Mouse (Mus musculus) natural killer cell, adult 2 months (primary cell): ENCODE results near the gene Cep350.

ENCODE experiments used
- DNase-seq, 2 experiments: peaks; one replicate each; pipeline ENCODE4 v3.0.0; 2022; ENCODE audit warnings: low spot score in 2 of 2

Cep350 gene

DNA sequence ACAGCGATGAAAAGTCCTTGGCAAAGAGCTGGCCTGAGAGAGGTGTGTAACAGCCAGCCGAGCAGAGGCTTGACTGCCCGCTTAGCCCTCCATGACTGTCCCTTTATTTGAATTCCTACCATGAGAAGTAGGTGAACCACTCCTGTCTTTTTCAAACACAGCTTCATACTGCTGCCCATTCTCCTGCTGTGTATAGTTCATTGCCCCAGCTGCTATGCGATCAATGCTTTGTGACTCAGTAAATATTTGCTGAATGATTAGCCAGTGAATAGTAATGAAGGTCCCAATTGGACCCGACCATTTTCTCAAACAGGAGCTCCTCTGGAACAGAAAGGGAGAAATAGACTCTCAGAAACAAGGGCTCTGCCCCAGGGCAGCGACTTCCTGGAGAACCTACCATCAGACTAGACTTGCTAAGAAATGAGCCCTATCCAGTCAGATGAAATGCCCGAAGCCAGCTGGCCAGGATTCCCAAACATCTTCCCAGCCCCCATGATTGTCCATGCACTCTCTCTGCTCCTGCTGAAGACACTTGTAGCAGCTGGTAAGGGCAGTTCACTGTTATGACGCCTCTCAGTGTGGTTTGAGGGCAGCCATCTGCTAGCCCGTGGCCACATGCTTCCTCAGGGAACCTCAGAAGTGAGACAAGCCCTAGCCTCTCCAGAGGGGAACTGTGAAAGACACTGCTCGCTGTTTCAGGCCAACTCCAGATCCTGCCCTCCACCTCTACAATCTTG lies 163.2 kb downstream of the Cep350 start:
- DNase-seq: no peak

DNA sequence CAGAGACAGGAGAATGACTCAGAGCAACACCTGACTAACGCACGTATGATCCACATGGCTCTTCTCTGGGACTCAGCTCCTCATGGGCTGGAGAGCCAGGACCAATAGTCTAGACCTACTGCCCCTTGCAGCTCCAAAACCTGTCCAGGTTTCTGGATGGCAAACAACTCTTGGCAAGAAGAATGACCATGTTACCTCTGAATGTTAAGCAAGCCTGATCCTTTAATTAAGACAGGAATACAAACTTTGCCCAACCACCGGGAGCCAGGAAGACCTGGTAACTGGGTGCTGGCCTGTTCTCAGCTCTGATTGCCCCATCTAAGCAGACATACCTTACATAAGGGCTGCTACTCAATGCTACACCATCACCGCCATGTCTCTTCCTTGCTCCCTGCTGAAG lies 164.8 kb downstream of the Cep350 start:
- DNase-seq: no peak

DNA sequence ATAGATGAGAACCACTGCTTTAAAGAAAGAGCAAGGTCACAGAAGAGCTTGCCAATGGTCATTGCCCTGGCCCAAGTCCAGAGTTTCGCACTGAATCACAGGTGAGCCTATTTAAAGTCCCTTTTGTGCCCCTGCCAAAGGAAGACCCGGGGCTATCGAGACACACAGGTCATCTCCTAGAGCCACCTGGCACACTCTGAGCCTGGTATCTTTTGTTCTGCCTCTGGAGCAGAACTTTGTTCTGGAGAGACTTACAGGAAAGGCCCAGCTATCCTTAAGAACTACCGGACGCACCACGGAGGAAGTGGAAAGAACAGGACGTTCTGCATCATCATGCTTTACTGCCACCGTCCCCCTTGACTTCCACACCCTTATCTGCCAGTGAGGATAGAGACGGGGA lies 167.4 kb downstream of the Cep350 start:
- no peak for DNase-seq

DNA sequence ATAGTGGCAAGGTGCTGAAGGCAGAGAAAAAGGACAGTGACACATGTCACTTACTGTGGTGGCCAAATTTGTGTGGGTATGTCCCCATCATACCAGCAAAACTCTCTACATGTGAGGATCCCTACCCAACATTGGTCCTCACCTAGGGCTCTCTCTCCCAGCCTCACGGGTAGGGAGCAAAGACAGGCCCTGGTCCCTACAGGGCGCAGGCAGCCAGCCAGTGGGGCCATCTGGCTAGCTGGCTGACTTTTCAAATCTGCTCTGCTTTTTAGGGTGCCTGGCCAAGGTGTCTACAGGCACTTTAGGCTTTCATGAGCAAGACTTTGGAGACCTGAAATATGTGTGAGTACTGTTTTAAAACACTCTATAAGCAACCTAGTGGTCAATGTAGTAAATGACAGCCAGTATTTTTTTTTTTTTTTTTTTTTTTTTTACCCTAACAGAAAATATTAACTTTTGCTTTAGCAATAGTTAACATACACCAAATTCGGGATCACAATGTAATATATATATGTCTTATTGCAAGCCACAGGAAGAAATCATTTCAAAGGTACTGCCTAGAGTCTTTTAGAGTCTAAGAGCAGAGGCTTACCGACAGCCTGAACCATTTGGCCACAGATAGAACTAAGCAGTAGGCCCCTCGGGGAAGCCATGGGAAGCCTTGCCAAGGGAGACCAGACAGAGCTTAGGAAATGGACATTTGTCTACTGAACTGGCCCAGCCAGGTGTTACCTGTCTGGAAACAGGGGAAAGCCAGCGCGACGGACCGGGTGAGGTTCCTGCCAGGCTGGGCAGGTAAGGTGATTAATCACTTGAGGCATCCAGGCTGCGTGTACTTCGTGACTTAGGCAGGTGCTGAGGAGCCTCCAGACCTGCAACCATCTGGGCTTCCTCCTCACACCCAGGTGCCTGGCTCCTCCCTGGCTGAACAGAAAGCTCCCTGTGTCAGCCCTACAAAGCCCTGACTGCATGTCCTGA lies 171.8 kb downstream of the Cep350 start:
- DNase-seq: no peak

DNA sequence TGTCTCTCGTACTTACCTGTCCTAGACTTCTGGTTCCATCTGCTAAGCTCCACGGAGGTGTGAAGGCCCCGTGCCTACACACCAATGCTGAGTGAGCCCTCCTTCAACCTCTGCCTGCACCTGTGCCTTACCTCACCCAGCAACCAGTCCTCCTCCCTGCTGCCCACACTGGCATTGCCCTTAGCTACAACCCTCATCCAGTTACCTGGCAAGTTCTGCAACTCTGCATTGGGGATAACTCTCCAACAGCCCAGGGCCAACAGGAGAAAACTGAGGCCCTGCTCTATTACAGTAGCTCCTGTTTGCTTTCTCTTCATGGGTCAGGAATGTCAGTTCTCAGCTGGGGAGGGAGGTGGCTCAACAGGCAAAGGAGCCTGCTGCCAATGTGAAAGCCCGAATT lies 175.1 kb downstream of the Cep350 start:
- DNase-seq: no peak

DNA sequence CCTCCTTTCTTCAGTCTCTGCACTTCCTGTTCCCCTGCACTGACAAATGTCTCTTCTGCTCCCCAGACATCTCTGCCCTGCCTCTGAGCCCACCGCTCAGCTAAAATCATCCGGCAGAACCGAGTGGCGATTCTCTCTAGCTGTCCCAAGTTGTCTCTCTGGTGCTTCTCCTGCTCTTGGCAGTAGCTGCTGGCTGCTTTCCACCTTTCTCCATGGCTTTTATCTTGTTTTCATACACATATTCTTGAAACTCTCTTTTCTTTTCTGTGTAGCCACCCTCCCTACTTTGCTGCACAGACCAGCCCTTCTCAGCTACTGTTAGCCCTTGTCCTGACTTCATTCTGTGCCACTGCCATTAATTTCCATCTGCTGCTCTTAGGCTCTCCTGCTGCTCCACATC lies 175.6 kb downstream of the Cep350 start:
- no peak for DNase-seq

DNA sequence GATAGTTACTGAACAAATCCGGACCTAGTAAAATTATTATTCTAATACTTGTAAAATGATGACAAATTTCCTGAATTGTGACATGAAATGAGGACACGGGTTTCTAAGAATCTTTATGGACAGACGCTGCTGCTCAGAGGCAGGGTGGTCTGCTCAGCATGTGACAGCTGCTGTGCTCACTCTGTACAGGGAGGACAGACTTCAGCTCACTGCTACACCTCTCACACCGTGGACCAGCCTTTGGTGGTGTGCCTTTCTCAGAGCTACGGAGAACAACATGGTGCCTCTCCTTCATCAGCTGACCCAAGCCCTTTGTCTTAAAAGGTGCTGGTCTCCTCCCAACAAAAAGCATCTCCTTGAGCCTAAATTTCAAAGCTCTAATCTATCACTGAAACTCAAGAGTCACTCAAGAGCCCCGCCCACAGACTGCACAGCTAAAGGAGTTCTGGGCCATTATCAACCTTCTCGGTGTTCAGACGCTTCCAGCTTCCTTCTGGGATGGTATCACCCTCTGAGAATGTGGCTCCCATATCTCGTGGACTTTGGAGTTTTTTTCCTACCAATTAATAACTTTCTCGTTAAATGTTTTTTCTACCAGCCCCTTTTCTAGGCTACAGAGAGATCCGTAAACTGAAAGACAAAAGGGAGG lies 176.2 kb downstream of the Cep350 start:
- no peak for DNase-seq

DNA sequence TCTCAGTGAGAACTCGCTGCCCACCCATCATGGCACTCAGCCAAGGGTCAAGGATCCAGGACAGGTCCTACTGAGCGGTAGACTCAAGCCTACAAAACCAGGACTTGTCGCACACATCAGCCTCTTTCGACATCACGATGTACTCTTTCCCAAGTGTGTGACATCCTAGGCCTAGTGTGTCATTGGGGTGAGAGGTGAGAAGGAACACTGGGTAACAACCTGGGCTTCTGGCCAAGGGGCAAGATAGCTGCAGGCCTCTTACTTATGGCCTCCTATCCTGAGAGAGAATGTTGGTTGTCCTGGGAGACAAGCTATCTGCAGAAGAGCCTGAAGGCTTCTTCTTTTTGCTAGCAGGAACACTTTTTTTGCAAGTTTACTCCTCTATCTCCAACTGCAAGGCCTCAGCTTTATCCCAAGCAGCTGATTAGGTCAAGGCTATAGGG lies 177.2 kb downstream of the Cep350 start:
- no peak for DNase-seq
